Mouse (Mus musculus) forebrain, embryonic 11.5 days (tissue): Measurements from ENCODE around the gene Usp30. TPM values are rescaled to one million over a fixed set of nuclear protein-coding genes. Genes with fewer than 3 reads are reported as not detected.

ENCODE experiments used
- ATAC-seq: fragments of 200-750 bp; cut with Nextera tagmentation; replicated peaks from 2 replicates; pipeline ENCODE4 v1.8.0; 2017; ENCODE audit warnings: moderate TSS enrichment; ENCODE audit not compliant: low FRiP score
- DNase-seq: peaks from one replicate; pipeline ENCODE4 v3.0.0-alpha.2; 2017; ENCODE audit warnings: low spot score
- H3K27ac ChIP-seq: fragments of 300-500 bp; sonication (generic); 2 replicates; pipeline ENCODE4 v1.5.1; 2014; ENCODE audit warnings: low read depth, low read length
- H3K27me3 ChIP-seq: fragments of 300-500 bp; sonication (generic); 2 replicates; pipeline ENCODE4 v1.6.1; 2014; ENCODE audit warnings: mild to moderate bottlenecking, low read length, mixed read lengths; ENCODE audit not compliant: control insufficient read depth, insufficient read depth
- H3K36me3 ChIP-seq: fragments of 300-500 bp; sonication (generic); 2 replicates; pipeline ENCODE4 v1.6.1; 2014; ENCODE audit warnings: mild to moderate bottlenecking, low read length, moderate library complexity, mixed read lengths; ENCODE audit not compliant: control insufficient read depth, insufficient read depth
- H3K4me1 ChIP-seq: fragments of 300-500 bp; sonication (generic); replicated peaks from 2 replicates; pipeline ENCODE4 v1.6.1; 2014; ENCODE audit warnings: low read length, mixed read lengths; ENCODE audit not compliant: control insufficient read depth, insufficient read depth
- H3K4me2 ChIP-seq: fragments of 300-500 bp; sonication (generic); 2 replicates; pipeline ENCODE4 v1.6.1; 2014; ENCODE audit warnings: low read depth, mild to moderate bottlenecking, low read length, moderate library complexity, mixed read lengths; ENCODE audit not compliant: severe bottlenecking
- H3K4me3 ChIP-seq: fragments of 300-500 bp; sonication (generic); 2 replicates; pipeline ENCODE4 v1.5.1; 2014; ENCODE audit warnings: low read depth, low read length
- H3K9ac ChIP-seq: fragments of 300-500 bp; sonication (generic); 2 replicates; pipeline ENCODE4 v1.6.1; 2014; ENCODE audit warnings: low read length
- H3K9me3 ChIP-seq: fragments of 300-500 bp; sonication (generic); 2 replicates; pipeline ENCODE4 v1.6.1; 2016; ENCODE audit warnings: low read length, mixed read lengths; ENCODE audit not compliant: control insufficient read depth
- WGBS: fragments of 180-500 bp; shearing (Covaris S2); extraction: QIAGEN DNeasy Blood & Tissue Kit; methylation state at CpG from one replicate; pipeline ENCODE4 v1.1.7; 2014; 5-methylcytosine and 5-hydroxymethylcytosine counted together
- polyA plus RNA-seq: library from polyadenylated mRNA; unstranded; fragments of >200 nt; fragmentation: Nextera tagmentation; extraction: Ambion mirVana; gene quantifications from 2 replicates; pipeline ENCODE4 v1.2.1, GENCODE M21; 2014

Usp30 gene
- polyA plus RNA-seq, 1 experiment from 2014 or later: 14.0 TPM

- no peak for DNase-seq
- Histone ChIP-seq H3K4me2 (no peak overlapping the region), H3K9ac (no peak overlapping the region), H3K27me3 (no peaks in the 10 kb centered on the region), H3K4me1 (no peaks in the 10 kb centered on the region), H3K4me3 (no peak overlapping the region), H3K27ac (no peak overlapping the region), H3K9me3 (no peaks in the 10 kb centered on the region), H3K36me3 (no peaks in the 10 kb centered on the region)
- WGBS: 58% methylated on average over 8 of the region's 8 CpGs
- no peak for ATAC-seq
Observed at GRCm38 (mm10) chr5:114077009-114077408, 11.7 kb downstream of the Usp30 start.

GRCm38 (mm10) chr5:114085501-114085900, 20.2 kb downstream of the Usp30 start:
- no peaks in the 10 kb centered on the region for H3K4me1 ChIP-seq
- DNase-seq (no peak), ATAC-seq (no peak)
- WGBS: 84% methylated on average over 14 of the region's 14 CpGs
- H3K4me3 ChIP-seq: no peak overlapping the region
- no peak overlapping the region for H3K9ac ChIP-seq
- no peaks in the 10 kb centered on the region for H3K9me3 ChIP-seq
- no peak overlapping the region for H3K27ac ChIP-seq
- no peaks in the 10 kb centered on the region for H3K27me3 ChIP-seq
- H3K36me3 ChIP-seq: no peaks in the 10 kb centered on the region
- H3K4me2 ChIP-seq: no peak overlapping the region

- 79% methylated on average over 12 of the region's 12 CpGs for WGBS
- Histone ChIP-seq H3K27ac (no peak overlapping the region), H3K4me3 (no peak overlapping the region), H3K9ac (no peak overlapping the region), H3K4me1 (peaks cover 3% of the 10 kb centered on the region; the same call in 1 of the 2 replicates), H3K9me3 (no peaks in the 10 kb centered on the region), H3K4me2 (no peak overlapping the region), H3K27me3 (no peaks in the 10 kb centered on the region), H3K36me3 (no peaks in the 10 kb centered on the region)
- DNase-seq (no peak), ATAC-seq (no peak)
Observed at GRCm38 (mm10) chr5:114087875-114088480, 22.7 kb downstream of the Usp30 start.

- no peaks in the 10 kb centered on the region for H3K27me3 ChIP-seq
- 19% methylated on average over 7 of the region's 7 CpGs for WGBS
- H3K4me2 ChIP-seq: peak overlapping the region; percentile 45
- H3K36me3 ChIP-seq: no peaks in the 10 kb centered on the region
- no peak overlapping the region for H3K27ac ChIP-seq
- no peaks in the 10 kb centered on the region for H3K9me3 ChIP-seq
- no peak for ATAC-seq
- peak overlapping the region; percentile 39 for H3K4me3 ChIP-seq
- H3K4me1 ChIP-seq: peaks cover 3% of the 10 kb centered on the region; the same call in 1 of the 2 replicates
- H3K9ac ChIP-seq: peak overlapping the region; percentile 71
- no peak for DNase-seq
Observed at GRCm38 (mm10) chr5:114090421-114091013, 25.3 kb downstream of the Usp30 start.

- DNase-seq (peak; percentile 92), ATAC-seq (peak; percentile 64)
- peaks cover 3% of the 10 kb centered on the region; the same call in 1 of the 2 replicates for H3K4me1 ChIP-seq
- H3K36me3 ChIP-seq: no peaks in the 10 kb centered on the region
- peak within 1 kb of the TSS; percentile 79 for H3K27ac ChIP-seq
- 2% methylated on average over 40 of the region's 40 CpGs for WGBS
- peak within 1 kb of the TSS; percentile 71 for H3K9ac ChIP-seq
- H3K4me3 ChIP-seq: peak within 1 kb of the TSS; percentile 39
- peak within 1 kb of the TSS; percentile 45 for H3K4me2 ChIP-seq
- H3K9me3 ChIP-seq: no peaks in the 10 kb centered on the region
- no peaks in the 10 kb centered on the region for H3K27me3 ChIP-seq
Observed at GRCm38 (mm10) chr5:114091057-114091807, 26.0 kb downstream of the Usp30 start, which contains the start of gene Svop. Svop (minus strand) TSS chr5:114091570.

- ATAC-seq (peak; percentile 92), DNase-seq (peak; percentile 96)
- 8% methylated on average over 37 of the region's 37 CpGs for WGBS
- Histone ChIP-seq H3K27me3 (no peaks in the 10 kb centered on the region), H3K4me1 (peaks cover 8% of the 10 kb centered on the region), H3K9ac (peak overlapping the region; percentile 92), H3K4me3 (peak overlapping the region; percentile 93), H3K9me3 (no peaks in the 10 kb centered on the region), H3K27ac (peak overlapping the region; percentile 41; the same call in 1 of the 2 replicates), H3K4me2 (peak overlapping the region; percentile 95), H3K36me3 (no peaks in the 10 kb centered on the region; the same call in 1 of the 2 replicates)
Observed at GRCm38 (mm10) chr5:114099709-114100389, 34.6 kb downstream of the Usp30 start.

GRCm38 (mm10) chr5:114100390-114101099, 35.3 kb downstream of the Usp30 start:
- 3% methylated on average over 56 of the region's 64 CpGs for WGBS
- ATAC-seq (peak; percentile 72), DNase-seq (no peak)
- Histone ChIP-seq H3K9ac (peak overlapping the region; percentile 92), H3K27ac (no peak overlapping the region), H3K4me1 (peaks cover 8% of the 10 kb centered on the region), H3K36me3 (no peaks in the 10 kb centered on the region; the same call in 1 of the 2 replicates), H3K27me3 (no peaks in the 10 kb centered on the region), H3K4me2 (peak overlapping the region; percentile 95), H3K4me3 (peak overlapping the region; percentile 93), H3K9me3 (no peaks in the 10 kb centered on the region)

GRCm38 (mm10) chr5:114101873-114102272, 36.6 kb downstream of the Usp30 start:
- Histone ChIP-seq H3K27me3 (no peaks in the 10 kb centered on the region), H3K4me1 (peaks cover 8% of the 10 kb centered on the region), H3K9me3 (no peaks in the 10 kb centered on the region), H3K27ac (no peak overlapping the region), H3K36me3 (peaks cover 2% of the 10 kb centered on the region; the same call in 1 of the 2 replicates), H3K4me2 (no peak overlapping the region), H3K9ac (no peak overlapping the region), H3K4me3 (no peak overlapping the region)
- ATAC-seq (no peak), DNase-seq (no peak)
- 88% methylated on average over 4 of the region's 4 CpGs for WGBS
